Mouse (Mus musculus) MEL (cell line): ENCODE measurements around the gene Rnf212. TPM values are rescaled to one million over a fixed set of nuclear protein-coding genes. Genes with fewer than 3 reads are reported as not detected.

ENCODE experiments used
- DNase-seq: peaks from one replicate; pipeline ENCODE4 v3.0.0; 2011; ENCODE audit warnings: low read depth, low spot score
- H3K27ac ChIP-seq: 2 replicates; pipeline ENCODE4 v1.5.1; 2012; ENCODE audit warnings: low read depth, mild to moderate bottlenecking, control low read depth, low read length, moderate library complexity; ENCODE audit not compliant: control insufficient read depth
- H3K27me3 ChIP-seq, 2 experiments: fragments of 150-350 bp in 1 of 2; sonication (generic) in 1 of 2; 2 replicates each; pipeline ENCODE4 v1.6.1; 2012; ENCODE audit warnings: low read length in 2 of 2, mild to moderate bottlenecking in 2 of 2, improper control_type of control experiment in 1 of 2, moderate library complexity in 1 of 2; ENCODE audit not compliant: insufficient read depth in 2 of 2, control insufficient read depth in 1 of 2
- H3K36me3 ChIP-seq, 2 experiments: 2 replicates each; pipeline ENCODE4 v1.6.1; 2012 to 2014; ENCODE audit warnings: low read length in 2 of 2, improper control_type of control experiment in 1 of 2, inconsistent platforms in 1 of 2, mild to moderate bottlenecking in 1 of 2; ENCODE audit not compliant: insufficient read depth in 2 of 2, control insufficient read depth in 1 of 2
- H3K4me1 ChIP-seq, 2 experiments: fragments of 150-350 bp in 1 of 2; sonication (generic) in 1 of 2; 2 replicates each; pipeline ENCODE4 v1.6.1; 2012; ENCODE audit warnings: low read length in 2 of 2, improper control_type of control experiment in 1 of 2, mild to moderate bottlenecking in 1 of 2; ENCODE audit not compliant: insufficient read depth in 2 of 2, control insufficient read depth in 1 of 2
- H3K4me3 ChIP-seq, 2 experiments: fragments of 150-350 bp in 1 of 2; sonication (generic) in 1 of 2; 2 replicates each; pipeline ENCODE4 v1.5.1; 2012; ENCODE audit warnings: low read depth in 2 of 2, low read length in 2 of 2, mild to moderate bottlenecking in 2 of 2, moderate library complexity in 2 of 2, control low read depth in 1 of 2, improper control_type of control experiment in 1 of 2; ENCODE audit not compliant: control insufficient read depth in 1 of 2, insufficient read depth in 1 of 2
- H3K79me2 ChIP-seq: 2 replicates; pipeline ENCODE4 v1.6.1; 2012; ENCODE audit warnings: mild to moderate bottlenecking, low read length, moderate library complexity; ENCODE audit not compliant: control insufficient read depth, poor library complexity, insufficient read depth
- H3K9ac ChIP-seq: 2 replicates; pipeline ENCODE4 v1.6.1; 2012; ENCODE audit warnings: low read depth, mild to moderate bottlenecking, control low read depth, low read length, moderate library complexity; ENCODE audit not compliant: control insufficient read depth, poor library complexity, severe bottlenecking
- H3K9me3 ChIP-seq: fragments of 150-350 bp; sonication (generic); replicated peaks from 2 replicates; pipeline ENCODE4 v1.6.1; 2012; ENCODE audit warnings: mild to moderate bottlenecking, low read length, improper control_type of control experiment, moderate library complexity; ENCODE audit not compliant: insufficient read depth
- BHLHE40 ChIP-seq: IDR thresholded peaks from 2 replicates; pipeline ENCODE4 v1.6.1; 2012; ENCODE audit warnings: low read depth, mild to moderate bottlenecking, inconsistent platforms, low read length, improper control_type of control experiment, borderline replicate concordance
- CHD2 ChIP-seq: IDR thresholded peaks from 2 replicates; pipeline ENCODE4 v1.6.1; 2011; ENCODE audit warnings: low read length, improper control_type of control experiment
- CTCF ChIP-seq, 3 experiments: IDR thresholded peaks in 2 of 3; conservative IDR thresholded peaks in 1 of 3; 2 replicates each; pipeline ENCODE4 v1.5.1; 2011 to 2012; ENCODE audit warnings: low read length in 3 of 3, low read depth in 2 of 3, mild to moderate bottlenecking in 2 of 3, improper control_type of control experiment in 1 of 3, inconsistent platforms in 1 of 3, mixed read lengths in 1 of 3, moderate library complexity in 1 of 3; ENCODE audit not compliant: control insufficient read depth in 1 of 3, insufficient read depth in 1 of 3, poor library complexity in 1 of 3, severe bottlenecking in 1 of 3
- E2F4 ChIP-seq: IDR thresholded peaks from 2 replicates; pipeline ENCODE4 v1.6.1; 2011; ENCODE audit warnings: low read depth, low read length, improper control_type of control experiment, borderline replicate concordance
- EP300 ChIP-seq, 2 experiments: IDR thresholded peaks; 2 replicates each; pipeline ENCODE4 v1.6.1; 2011; ENCODE audit warnings: improper control_type of control experiment in 2 of 2, low read length in 2 of 2, low read depth in 1 of 2, mild to moderate bottlenecking in 1 of 2
- GATA1 ChIP-seq: IDR thresholded peaks from 2 replicates; pipeline ENCODE4 v1.6.1; 2011; ENCODE audit warnings: low read depth, low read length, improper control_type of control experiment
- JUND ChIP-seq: IDR thresholded peaks from 2 replicates; pipeline ENCODE4 v1.6.1; 2011; ENCODE audit warnings: low read depth, mild to moderate bottlenecking, improper control_type of control experiment, low read length
- MAZ ChIP-seq: IDR thresholded peaks from 2 replicates; pipeline ENCODE4 v1.6.1; 2012; ENCODE audit warnings: low read depth, mild to moderate bottlenecking, inconsistent platforms, low read length, improper control_type of control experiment
- MXI1 ChIP-seq: IDR thresholded peaks from 2 replicates; pipeline ENCODE4 v1.6.1; 2011; ENCODE audit warnings: mild to moderate bottlenecking, low read depth, low read length, improper control_type of control experiment
- MYB ChIP-seq: IDR thresholded peaks from 2 replicates; pipeline ENCODE4 v1.6.1; 2011; ENCODE audit warnings: mild to moderate bottlenecking, low read depth, low read length, improper control_type of control experiment
- MYC ChIP-seq: IDR thresholded peaks from 2 replicates; pipeline ENCODE4 v1.6.1; 2011; ENCODE audit warnings: low read depth, mild to moderate bottlenecking, low read length, improper control_type of control experiment, moderate library complexity
- NRF1 ChIP-seq: IDR thresholded peaks from 2 replicates; pipeline ENCODE4 v1.6.1; 2014; ENCODE audit warnings: low read depth, mild to moderate bottlenecking, inconsistent platforms, low read length, improper control_type of control experiment, moderate library complexity; ENCODE audit not compliant: poor library complexity, insufficient read depth, severe bottlenecking
- POLR2AphosphoS2 ChIP-seq: IDR thresholded peaks from 2 replicates; pipeline ENCODE4 v1.6.1; 2011; ENCODE audit warnings: low read length, improper control_type of control experiment
- RAD21 ChIP-seq: IDR thresholded peaks from 2 replicates; pipeline ENCODE4 v1.6.1; 2011; ENCODE audit warnings: mild to moderate bottlenecking, low read depth, low read length, improper control_type of control experiment
- RCOR1 ChIP-seq: IDR thresholded peaks from 2 replicates; pipeline ENCODE4 v1.6.1; 2012; ENCODE audit warnings: low read depth, mild to moderate bottlenecking, inconsistent platforms, low read length, improper control_type of control experiment
- SIN3A ChIP-seq: IDR thresholded peaks from 2 replicates; pipeline ENCODE4 v1.6.1; 2012; ENCODE audit warnings: low read length, improper control_type of control experiment, inconsistent platforms
- SMC3 ChIP-seq: IDR thresholded peaks from 2 replicates; pipeline ENCODE4 v1.6.1; 2011; ENCODE audit warnings: low read depth, low read length, improper control_type of control experiment
- TAL1 ChIP-seq: IDR thresholded peaks from 2 replicates; pipeline ENCODE4 v1.6.1; 2012; ENCODE audit warnings: mild to moderate bottlenecking, inconsistent platforms, low read length, moderate library complexity, mixed read lengths
- TBP ChIP-seq: IDR thresholded peaks from 2 replicates; pipeline ENCODE4 v1.8.0; 2011; ENCODE audit warnings: low read depth, low read length, improper control_type of control experiment
- TCF12 ChIP-seq: IDR thresholded peaks from 2 replicates; pipeline ENCODE4 v1.6.1; 2014; ENCODE audit warnings: low read depth, mild to moderate bottlenecking, inconsistent platforms, low read length, improper control_type of control experiment, moderate library complexity
- USF1 ChIP-seq: IDR thresholded peaks from 2 replicates; pipeline ENCODE4 v1.6.1; 2014; ENCODE audit warnings: low read depth, mild to moderate bottlenecking, inconsistent platforms, low read length, improper control_type of control experiment, moderate library complexity
- USF2 ChIP-seq, 2 experiments: IDR thresholded peaks; 2 replicates each; pipeline ENCODE4 v1.6.1; 2011 to 2012; ENCODE audit warnings: improper control_type of control experiment in 2 of 2, low read length in 2 of 2, borderline replicate concordance in 1 of 2, inconsistent platforms in 1 of 2, low read depth in 1 of 2, mild to moderate bottlenecking in 1 of 2; ENCODE audit not compliant: insufficient read depth in 1 of 2
- ZC3H11A ChIP-seq: IDR thresholded peaks from 2 replicates; pipeline ENCODE4 v1.6.1; 2012; ENCODE audit warnings: low read depth, mild to moderate bottlenecking, inconsistent platforms, low read length, improper control_type of control experiment
- ZKSCAN1 ChIP-seq: IDR thresholded peaks from 2 replicates; pipeline ENCODE4 v1.6.1; 2012; ENCODE audit warnings: low read depth, mild to moderate bottlenecking, inconsistent platforms, low read length, improper control_type of control experiment, moderate library complexity
- ZMIZ1 ChIP-seq: IDR thresholded peaks from 2 replicates; pipeline ENCODE4 v1.6.1; 2012; ENCODE audit warnings: low read depth, mild to moderate bottlenecking, inconsistent platforms, low read length, improper control_type of control experiment, moderate library complexity
- ZNF384 ChIP-seq: IDR thresholded peaks from 2 replicates; pipeline ENCODE4 v1.6.1; 2012; ENCODE audit warnings: low read depth, mild to moderate bottlenecking, inconsistent platforms, low read length, improper control_type of control experiment
- polyA plus RNA-seq, 2 experiments: library from polyadenylated mRNA; stranded (reverse) in 1 of 2; unstranded in 1 of 2; fragments of >175 nt in 1 of 2; fragments of >200 nt in 1 of 2; gene quantifications; 2 replicates each; pipeline versions ENCODE4 v1.2.1 to v1.2.4; 2012; ENCODE audit warnings: low replicate concordance in 2 of 2, low read depth in 1 of 2; ENCODE audit not compliant: insufficient read length in 2 of 2, insufficient read depth in 1 of 2, missing spikeins in 1 of 2
- total RNA-seq: library from RNA; depleted of rRNA; stranded (reverse); fragments of 300-350 nt; gene quantifications from 2 replicates; pipeline ENCODE4 v1.2.3, GENCODE M21; 2012

The Rnf212 gene
- total and polyA plus RNA-seq, 3 experiments = 0.46 to 0.58 TPM; not detected in 1

- Histone ChIP-seq H3K27ac (no peak overlapping the region), H3K36me3 (no peaks in the 10 kb centered on the region), H3K27me3 (no peaks in the 10 kb centered on the region), H3K4me1 (no peaks in the 10 kb centered on the region), H3K9me3 (no peaks in the 10 kb centered on the region), H3K9ac (no peak overlapping the region)
- DNase-seq = no peak
- TF ChIP-seq TCF12 = no peak
- no peak for TF ChIP-seq MXI1
- TF ChIP-seq EP300 (IDR thresholded peaks at IDR 0.05; ENCODE audit: low read depth in 1 of 2, low read length in 2 of 2) = no peak
- no peak for TF ChIP-seq ZC3H11A
- no peak for TF ChIP-seq SMC3
- no peak for TF ChIP-seq MAZ
- no peak for TF ChIP-seq JUND
- TF ChIP-seq E2F4 = no peak
- no peak for TF ChIP-seq ZNF384
- TF ChIP-seq MYC = no peak
- TF ChIP-seq POLR2AphosphoS2 = no peak
- no peak for TF ChIP-seq GATA1
- no peak for TF ChIP-seq USF2 (IDR thresholded peaks at IDR 0.05; ENCODE audit: borderline replicate concordance in 1 of 2, insufficient read depth in 1 of 2, low read depth in 1 of 2, low read length in 2 of 2)
- TF ChIP-seq, all 39 proteins: peak for 0
- no peak overlapping the region for H3K4me3 ChIP-seq
- H3K79me2 ChIP-seq = no peaks in the 10 kb centered on the region
These were observed 61.1 kb downstream of the Rnf212 start for GRCm38 (mm10) chr5:108713691-108714090.

- Histone ChIP-seq H3K4me1 (no peaks in the 10 kb centered on the region), H3K9ac (no peak overlapping the region)
These were observed 61.7 kb downstream of the Rnf212 start for GRCm38 (mm10) chr5:108713096-108713495.

More at GRCm38 (mm10) chr5:108713096-108713495, 61.7 kb downstream of the Rnf212 start:
- Histone ChIP-seq H3K9me3 (no peaks in the 10 kb centered on the region), H3K36me3 (no peaks in the 10 kb centered on the region), H3K27ac (no peak overlapping the region)
- TF ChIP-seq ZMIZ1 = no peak
- no peak for TF ChIP-seq TAL1
- no peak for TF ChIP-seq RAD21
- no peak for TF ChIP-seq CHD2
- TF ChIP-seq USF2 (IDR thresholded peaks at IDR 0.05; ENCODE audit: borderline replicate concordance in 1 of 2, insufficient read depth in 1 of 2, low read depth in 1 of 2, low read length in 2 of 2) = no peak
- TF ChIP-seq ZKSCAN1 = no peak
- TF ChIP-seq POLR2AphosphoS2 = no peak
- no peak for TF ChIP-seq NRF1
- TF ChIP-seq CTCF (IDR thresholded peaks at IDR 0.05 in 2 of 3, conservative IDR thresholded peaks at IDR 0.05 in 1 of 3; ENCODE audit: control insufficient read depth in 1 of 3, insufficient read depth in 1 of 3, low read depth in 2 of 3, low read length in 3 of 3, poor library complexity in 1 of 3, severe bottlenecking in 1 of 3) = no peak
- no peak for TF ChIP-seq TBP
- no peak for TF ChIP-seq SMC3
- TF ChIP-seq SIN3A = no peak
- TF ChIP-seq RCOR1 = no peak
- TF ChIP-seq MAZ = no peak
- TF ChIP-seq MYB = no peak
- no peak for TF ChIP-seq BHLHE40
- TF ChIP-seq USF1 = no peak
- no peak for TF ChIP-seq JUND
- no peak for TF ChIP-seq MYC
- TF ChIP-seq E2F4 = no peak
- TF ChIP-seq, all 39 proteins: peak for 0
- no peak overlapping the region for H3K4me3 ChIP-seq
- H3K27me3 ChIP-seq = no peaks in the 10 kb centered on the region
- H3K79me2 ChIP-seq = no peaks in the 10 kb centered on the region
- no peak for DNase-seq
